Mouse (Mus musculus) limb, embryonic 13.5 days (tissue): Measurements from ENCODE around the gene Nup188. TPM values are rescaled to one million over a fixed set of nuclear protein-coding genes. Genes with fewer than 3 reads are reported as not detected.
A peak's percentile ranks its signal among the peaks of the same experiment; 100 is the strongest.

Experiments
- ATAC-seq: fragments of 200-750 bp; cut with Nextera tagmentation; 2 replicates; pipeline ENCODE4 v1.8.0; 2017; ENCODE audit warnings: low read depth, moderate number of reproducible peaks, moderate TSS enrichment; ENCODE audit not compliant: low FRiP score
- H3K27ac ChIP-seq: fragments of 300-500 bp; sonication (generic); 2 replicates; pipeline ENCODE4 v1.5.1; 2015; ENCODE audit warnings: inconsistent platforms, mild to moderate bottlenecking, moderate library complexity
- H3K27me3 ChIP-seq: fragments of 300-500 bp; sonication (generic); 2 replicates; pipeline ENCODE4 v1.6.1; 2015; ENCODE audit warnings: mild to moderate bottlenecking, inconsistent platforms
- H3K36me3 ChIP-seq: fragments of 300-500 bp; sonication (generic); 2 replicates; pipeline ENCODE4 v1.6.1; 2015; ENCODE audit warnings: inconsistent platforms, mild to moderate bottlenecking, moderate library complexity
- H3K4me1 ChIP-seq: fragments of 300-500 bp; sonication (generic); 2 replicates; pipeline ENCODE4 v1.6.1; 2015; ENCODE audit warnings: inconsistent platforms
- H3K4me2 ChIP-seq: fragments of 300-500 bp; sonication (generic); replicated peaks from 2 replicates; pipeline ENCODE4 v1.6.1; 2015; ENCODE audit warnings: inconsistent platforms, mild to moderate bottlenecking, moderate library complexity
- H3K4me3 ChIP-seq: fragments of 300-500 bp; sonication (generic); 2 replicates; pipeline ENCODE4 v1.5.1; 2015; ENCODE audit warnings: moderate library complexity, mild to moderate bottlenecking, inconsistent platforms
- H3K9ac ChIP-seq: fragments of 300-500 bp; sonication (generic); 2 replicates; pipeline ENCODE4 v1.6.1; 2015; ENCODE audit warnings: mild to moderate bottlenecking, inconsistent platforms
- H3K9me3 ChIP-seq: fragments of 300-500 bp; sonication (generic); 2 replicates; pipeline ENCODE4 v1.6.1; 2016; ENCODE audit warnings: inconsistent platforms
- WGBS: fragments of 180-500 bp; shearing (Covaris S2); methylation state at CpG from one replicate; pipeline ENCODE4 v1.1.7; 2015; 5-methylcytosine and 5-hydroxymethylcytosine counted together
- microRNA-seq: library from miRNA; unstranded; fragments of <30 nt; microRNA quantifications from one replicate; pipeline ENCODE4, GENCODE M21; 2016
- polyA plus RNA-seq: library from polyadenylated mRNA; unstranded; fragments of >200 nt; fragmentation: Nextera tagmentation; extraction: Ambion mirVana; gene quantifications from 2 replicates; pipeline ENCODE4 v1.2.1, GENCODE M21; 2015

The Nup188 gene
- polyA plus RNA-seq, 1 experiment from 2014 or later, result 41.2 TPM

DNA sequence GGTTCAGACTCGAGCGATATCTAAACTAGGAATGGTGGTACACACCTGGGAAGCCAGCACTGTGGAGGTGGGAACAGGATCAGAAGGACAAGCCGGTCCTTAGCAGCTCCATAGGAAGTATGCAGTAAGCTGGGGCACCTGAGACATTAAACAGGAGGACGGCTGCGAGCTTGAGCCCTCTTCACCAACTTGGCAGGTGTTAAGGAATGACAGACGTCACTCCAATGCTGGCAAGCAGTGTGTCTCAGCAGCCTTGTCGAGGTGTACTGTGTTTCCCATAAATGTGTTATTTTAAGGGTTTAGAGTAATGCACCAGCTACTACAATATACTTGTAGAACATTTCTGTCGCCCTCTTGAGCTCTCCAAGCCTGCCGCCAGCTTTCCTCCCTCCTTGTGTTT is 100.7 kb downstream of the Nup188 start:
- peaks cover 39% of the 10 kb centered on the region for H3K36me3 ChIP-seq
- 80% methylated on average over 9 of the region's 9 CpGs for WGBS
- no peak overlapping the region for H3K4me3 ChIP-seq
- no peak overlapping the region for H3K9ac ChIP-seq
- no peak for ATAC-seq
- H3K4me2 ChIP-seq, result no peak overlapping the region
- H3K27ac ChIP-seq, result no peak overlapping the region
- H3K4me1 ChIP-seq, result peaks cover 5% of the 10 kb centered on the region; the same call in 1 of the 2 replicates
- no peaks in the 10 kb centered on the region for H3K9me3 ChIP-seq
- no peaks in the 10 kb centered on the region for H3K27me3 ChIP-seq

DNA sequence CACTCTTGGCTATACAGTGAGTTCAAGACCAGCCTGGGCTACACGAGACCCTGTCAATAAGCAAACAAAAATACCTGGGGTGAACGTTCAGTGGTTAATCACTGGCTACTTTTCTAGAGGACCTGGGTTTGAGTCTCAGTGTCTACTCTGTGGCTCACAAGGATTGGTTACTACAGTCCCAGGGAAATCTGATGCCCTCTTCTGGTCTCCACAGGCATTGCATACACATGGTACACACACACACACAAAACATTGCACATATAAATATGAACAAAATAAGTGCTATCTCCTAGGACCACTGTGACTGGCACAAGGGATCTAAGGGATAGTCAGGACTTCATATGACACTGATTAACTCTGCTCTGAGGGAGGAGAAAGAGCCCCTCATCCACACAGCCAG is 102.8 kb downstream of the Nup188 start:
- H3K27ac ChIP-seq, result no peak overlapping the region
- H3K27me3 ChIP-seq, result no peaks in the 10 kb centered on the region
- H3K9me3 ChIP-seq, result no peaks in the 10 kb centered on the region
- H3K4me3 ChIP-seq, result no peak overlapping the region
- peaks cover 21% of the 10 kb centered on the region for H3K36me3 ChIP-seq
- peaks cover 16% of the 10 kb centered on the region for H3K4me1 ChIP-seq
- no peak for ATAC-seq
- no peak overlapping the region for H3K4me2 ChIP-seq
- no peak overlapping the region for H3K9ac ChIP-seq
- 85% methylated on average over 2 of the region's 2 CpGs for WGBS

DNA sequence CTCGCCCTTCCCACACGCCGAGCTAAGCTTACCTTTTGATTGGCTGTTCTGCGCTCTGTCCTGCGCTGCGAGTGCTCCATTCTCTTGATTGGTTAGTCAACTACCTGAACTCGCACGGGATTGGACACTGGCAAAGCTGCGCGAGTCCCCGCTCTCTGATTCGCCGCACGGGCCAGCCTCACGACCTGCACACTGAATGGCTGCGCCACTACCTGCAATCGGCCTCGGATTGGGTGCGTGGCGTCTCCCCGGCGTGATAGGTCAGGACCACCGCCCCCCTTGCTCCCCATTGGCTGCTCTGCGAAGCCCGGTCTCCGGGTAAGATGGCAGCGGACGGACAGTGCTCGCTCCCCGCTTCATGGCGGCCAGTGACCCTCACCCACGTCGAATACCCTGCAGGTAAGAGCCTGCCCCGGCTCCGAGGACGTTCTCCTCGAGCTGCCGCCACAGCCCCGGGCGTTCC is 105.9 kb downstream of the Nup188 start, which contains the start of gene Dolpp1:
Gene Dolpp1 (plus strand): TSS at position 141 of the 463 bp plus-strand sequence.
- WGBS, result under 1% methylated on average over 40 of the region's 40 CpGs
- peak within 1 kb of the TSS; percentile 85 for H3K4me2 ChIP-seq
- no peaks in the 10 kb centered on the region for H3K9me3 ChIP-seq
- peak within 1 kb of the TSS; percentile 56 for H3K27ac ChIP-seq
- H3K36me3 ChIP-seq, result peaks cover 25% of the 10 kb centered on the region
- no peaks in the 10 kb centered on the region for H3K27me3 ChIP-seq
- peak; percentile 99 for ATAC-seq
- H3K4me3 ChIP-seq, result peak within 1 kb of the TSS; percentile 82
- peak within 1 kb of the TSS; percentile 81 for H3K9ac ChIP-seq
- peaks cover 16% of the 10 kb centered on the region for H3K4me1 ChIP-seq

DNA sequence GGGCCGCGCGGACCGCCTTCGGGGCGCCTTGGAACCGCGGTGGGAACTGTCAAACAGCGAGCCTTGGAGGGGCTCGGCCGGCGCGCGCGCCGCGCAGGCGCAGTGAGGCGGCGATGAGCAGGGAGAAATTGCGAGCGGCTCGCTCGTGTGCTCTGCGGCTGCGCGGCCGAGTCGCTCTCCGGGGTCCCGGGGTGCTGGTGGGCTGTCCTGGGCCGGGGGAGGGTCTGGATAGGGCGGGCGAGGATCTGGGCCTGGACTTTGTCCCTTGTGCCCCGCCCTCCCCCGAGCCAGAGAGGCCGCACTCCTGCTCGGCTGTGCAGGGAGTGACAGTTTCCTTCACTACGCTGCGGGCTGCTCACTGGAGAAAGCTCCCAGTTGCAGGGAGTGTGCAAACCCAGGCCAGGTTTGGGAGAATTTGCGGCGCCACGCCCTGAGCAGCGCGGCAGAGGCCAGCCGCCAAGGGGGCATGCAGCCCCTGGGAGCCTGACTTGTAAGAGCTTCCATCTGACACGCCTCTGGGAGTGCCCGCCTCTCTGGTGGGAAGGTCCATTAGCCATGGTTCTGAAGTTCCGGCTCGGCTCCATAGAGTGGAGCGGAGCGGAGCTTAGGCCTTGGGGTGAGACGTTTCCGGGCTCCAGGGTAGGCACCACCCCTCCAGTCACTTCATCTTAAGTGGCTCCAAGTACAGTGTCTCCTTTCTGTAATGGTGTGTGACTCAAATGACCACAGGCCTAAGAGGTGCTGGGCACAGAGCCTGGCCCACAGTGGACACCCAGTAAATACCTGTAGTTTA is 106.6 kb downstream of the Nup188 start:
- H3K4me3 ChIP-seq, result peak overlapping the region; percentile 82
- H3K4me2 ChIP-seq, result peak overlapping the region; percentile 85
- H3K4me1 ChIP-seq, result peaks cover 16% of the 10 kb centered on the region
- no peaks in the 10 kb centered on the region for H3K9me3 ChIP-seq
- peak overlapping the region; percentile 81 for H3K9ac ChIP-seq
- WGBS, result under 1% methylated on average over 54 of the region's 54 CpGs
- H3K27me3 ChIP-seq, result no peaks in the 10 kb centered on the region
- H3K36me3 ChIP-seq, result peaks cover 31% of the 10 kb centered on the region
- peak; percentile 84 for ATAC-seq
- peak overlapping the region; percentile 56 for H3K27ac ChIP-seq

DNA sequence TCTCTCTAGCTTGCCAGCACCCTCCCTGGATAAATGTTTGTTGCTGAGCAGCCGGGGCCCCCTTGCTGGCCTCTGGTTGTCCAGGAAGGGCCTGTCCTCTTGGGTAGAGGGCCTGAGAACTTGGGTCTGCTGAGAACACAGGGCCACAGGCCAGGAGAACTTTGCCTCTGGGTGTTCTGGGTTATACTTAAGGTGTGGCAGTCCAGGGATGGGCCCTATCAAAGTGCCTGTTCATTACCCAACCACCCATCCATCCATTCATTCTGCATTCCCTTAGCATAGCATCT is 107.1 kb downstream of the Nup188 start:
- H3K9ac ChIP-seq, result peak overlapping the region; percentile 81
- 77% methylated on average over 1 of the region's 1 CpGs for WGBS
- H3K4me1 ChIP-seq, result peaks cover 16% of the 10 kb centered on the region
- no peak overlapping the region for H3K27ac ChIP-seq
- peak overlapping the region; percentile 82 for H3K4me3 ChIP-seq
- peaks cover 37% of the 10 kb centered on the region for H3K36me3 ChIP-seq
- no peaks in the 10 kb centered on the region for H3K27me3 ChIP-seq
- H3K9me3 ChIP-seq, result no peaks in the 10 kb centered on the region
- peak overlapping the region; percentile 85 for H3K4me2 ChIP-seq
- ATAC-seq, result no peak

Small RNA genes within 50 kb of the gene (microRNA-seq; reads per million reads assigned to microRNA genes)
- gene Gm47292, result not detected

Other genes starting within 250 kb of the Nup188 start
- 40.4 and 42.5 TPM in 2 replicates for gene Wdr34, start 237.5 kb upstream of the Nup188 start, polyA plus RNA-seq
- gene Set, start 229.0 kb upstream of the Nup188 start, polyA plus RNA-seq, result 514 and 554 TPM in 2 replicates
- gene Pkn3, start 208.7 kb upstream of the Nup188 start, polyA plus RNA-seq, result 8.6 and 10.0 TPM in 2 replicates
- gene Zdhhc12, start 192.7 kb upstream of the Nup188 start, polyA plus RNA-seq, result 25.3 and 27.9 TPM in 2 replicates
- gene Zer1, start 161.8 kb upstream of the Nup188 start, polyA plus RNA-seq, result 11.2 and 12.5 TPM in 2 replicates
- gene Tbc1d13, start 152.7 kb upstream of the Nup188 start, polyA plus RNA-seq, result 10.1 and 10.7 TPM in 2 replicates
- 17.2 and 19.2 TPM in 2 replicates for gene Endog, start 114.9 kb upstream of the Nup188 start, polyA plus RNA-seq
- 87.8 and 96.7 TPM in 2 replicates for gene Spout1, start 107.9 kb upstream of the Nup188 start, polyA plus RNA-seq
- gene Kyat1, start 80.5 kb upstream of the Nup188 start, polyA plus RNA-seq, result 7.8 and 8.1 TPM in 2 replicates
- gene Lrrc8a, start 48.7 kb upstream of the Nup188 start, polyA plus RNA-seq, result 49.1 and 51.6 TPM in 2 replicates
- gene Gm28035, start 45.8 kb upstream of the Nup188 start, polyA plus RNA-seq, result 0.22 TPM in 1 of 2 replicates, not detected in the other
- 4.1 and 4.5 TPM in 2 replicates for gene Phyhd1, start 20.2 kb upstream of the Nup188 start, polyA plus RNA-seq
- gene Gm28038, start 5.4 kb upstream of the Nup188 start, polyA plus RNA-seq, result not detected in 2 replicates
- 30.8 and 32.0 TPM in 2 replicates for gene Dolk, start 63 bp upstream of the Nup188 start, polyA plus RNA-seq
- 82.7 and 85.0 TPM in 2 replicates for gene Sh3glb2, start 72.9 kb downstream of the Nup188 start, polyA plus RNA-seq
- gene Miga2, start 77.8 kb downstream of the Nup188 start, polyA plus RNA-seq, result 24.3 and 26.6 TPM in 2 replicates
- 33.1 and 33.5 TPM in 2 replicates for gene Dolpp1, start 105.9 kb downstream of the Nup188 start, polyA plus RNA-seq
- 28.0 and 31.1 TPM in 2 replicates for gene Crat, start 129.4 kb downstream of the Nup188 start, polyA plus RNA-seq
- 144 and 150 TPM in 2 replicates for gene Ptpa, start 129.6 kb downstream of the Nup188 start, polyA plus RNA-seq
- gene Ier5l, start 187.8 kb downstream of the Nup188 start, polyA plus RNA-seq, result 2.9 and 3.0 TPM in 2 replicates